Mouse (Mus musculus) bone marrow, adult 2 months (tissue): Measurements from ENCODE around the gene Cep41.

Source experiments
- CTCF ChIP-seq: fragments of 200-500 bp; IDR thresholded peaks from 2 replicates; pipeline ENCODE4 v1.5.1; 2011; ENCODE audit warnings: low read length, control low read depth; ENCODE audit not compliant: control insufficient read depth, insufficient read depth
- POLR2A ChIP-seq: fragments of 200-500 bp; IDR thresholded peaks from 2 replicates; pipeline ENCODE4 v1.6.1; 2011; ENCODE audit warnings: low read depth, mild to moderate bottlenecking, control low read depth, low read length, borderline replicate concordance; ENCODE audit not compliant: control insufficient read depth

DNA sequence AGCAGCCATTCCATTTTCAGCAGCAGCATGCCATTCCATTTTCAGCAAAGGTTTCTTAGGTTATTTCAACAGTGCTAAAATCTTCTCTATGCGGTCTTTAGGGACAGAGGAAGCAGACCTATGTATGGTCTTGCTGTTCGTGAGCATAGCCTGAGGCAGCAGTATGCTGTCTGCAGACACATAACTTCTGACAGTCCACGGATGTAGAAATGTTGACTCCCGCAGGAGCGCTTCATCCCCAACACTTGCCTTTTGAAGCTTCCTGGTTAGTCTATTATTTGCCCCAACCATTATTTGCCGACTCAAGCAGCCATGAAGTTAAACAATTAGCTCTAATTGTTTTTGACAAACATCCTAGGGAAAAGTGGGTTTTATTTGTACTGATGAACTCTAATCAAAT lies 15.6 kb upstream of the Cep41 start:
- TF ChIP-seq POLR2A, result no peak
- TF ChIP-seq CTCF, result no peak
